Mouse (Mus musculus) heart, adult 2 months (tissue): Measurements from ENCODE around the gene Gbgt1.
"Not testable (repeated sequence)": the region's sequence is repeated elsewhere in the genome, so short reads cannot be mapped to it uniquely, and the experiment has no call there.

Experiments
- CTCF ChIP-seq: fragments of 200-600 bp; IDR thresholded peaks from 2 replicates; pipeline ENCODE4 v1.8.1; 2022; ENCODE audit warnings: antibody characterized with exemption, mild to moderate bottlenecking, moderate library complexity
- POLR2A ChIP-seq: fragments of 200-500 bp; IDR thresholded peaks from 2 replicates; pipeline ENCODE4 v1.6.1; 2011; ENCODE audit warnings: mild to moderate bottlenecking, low read depth, low read length, control low read depth; ENCODE audit not compliant: insufficient read depth

DNA sequence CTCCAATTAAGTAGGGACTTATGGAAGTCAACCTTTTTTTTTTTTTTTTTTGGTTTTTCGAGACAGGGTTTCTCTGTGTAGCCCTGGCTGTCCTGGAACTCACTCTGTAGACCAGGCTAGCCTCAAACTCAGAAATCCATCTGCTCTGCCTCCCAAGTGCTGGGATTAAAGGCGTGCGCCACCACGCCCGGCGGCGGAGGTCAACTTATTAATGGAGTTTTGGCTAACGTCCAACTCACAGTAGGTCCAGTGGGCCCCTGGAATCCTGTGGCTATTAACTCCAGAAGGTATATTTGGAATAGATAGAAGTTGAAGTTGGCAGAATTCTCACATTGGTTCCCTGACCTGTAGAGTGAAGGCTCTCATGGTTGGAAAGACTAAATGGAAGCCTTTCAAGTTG lies 24.7 kb upstream of the Gbgt1 start:
- not testable (repeated sequence) for TF ChIP-seq POLR2A, CTCF
